Mouse (Mus musculus) brain, embryonic 14.5 days (tissue): ENCODE results near the gene Gria3.

Experiments used
- CTCF ChIP-seq: fragments of 200-500 bp; IDR thresholded peaks from 2 replicates; pipeline ENCODE4 v1.5.1; 2012; ENCODE audit warnings: inconsistent platforms, mild to moderate bottlenecking, moderate library complexity, borderline replicate concordance; ENCODE audit not compliant: insufficient read depth, insufficient read length; ENCODE audit errors: extremely low read depth
- POLR2A ChIP-seq: fragments of 200-500 bp; IDR thresholded peaks from 2 replicates; pipeline ENCODE4 v1.6.1; 2012; ENCODE audit warnings: mild to moderate bottlenecking, inconsistent platforms, borderline replicate concordance; ENCODE audit not compliant: poor library complexity, insufficient read depth, insufficient read length, severe bottlenecking; ENCODE audit errors: extremely low read depth

- no peak for TF ChIP-seq CTCF
- TF ChIP-seq POLR2A, result no peak
Measured at GRCm38 (mm10) chrX:41616928-41617327, 216.3 kb downstream of the Gria3 start.
